Mouse (Mus musculus) megakaryocyte progenitor cell, adult 5-6 weeks (primary cell): ENCODE measurements around the gene Rora. TPM values are rescaled to one million over a fixed set of nuclear protein-coding genes. Genes with fewer than 3 reads are reported as not detected.

Experiments
- ATAC-seq: replicated peaks from 2 replicates; pipeline ENCODE4 v1.8.0; 2016; ENCODE audit warnings: mild to moderate bottlenecking, moderate TSS enrichment, inconsistent platforms; ENCODE audit not compliant: poor library complexity
- total RNA-seq, 2 experiments: library from RNA; stranded (forward) in 1 of 2; stranded (reverse) in 1 of 2; fragments of 157-497, 149-512 nt in 1 of 2; fragments of 200-1000 nt in 1 of 2; gene quantifications; 2 replicates each; pipeline versions ENCODE4 v1.2.3 to v1.2.4; 2015 to 2017

The Rora gene
- total RNA-seq, 2 experiments from 2014 or later = 0.42 to 1.2 TPM

GRCm38 (mm10) chr9:68935611-68936010 lies 282.0 kb downstream of the Rora start:
- no peak for ATAC-seq

GRCm38 (mm10) chr9:68941037-68941436 lies 287.5 kb downstream of the Rora start:
- no peak for ATAC-seq

GRCm38 (mm10) chr9:68942595-68943011 lies 289.0 kb downstream of the Rora start:
- ATAC-seq = peak; percentile 29; the same call in 1 of the 2 replicates

GRCm38 (mm10) chr9:68944026-68944425 lies 290.4 kb downstream of the Rora start:
- ATAC-seq = no peak

- ATAC-seq = no peak
Observed at GRCm38 (mm10) chr9:68947707-68948106, 294.1 kb downstream of the Rora start.

GRCm38 (mm10) chr9:68948141-68948540 lies 294.6 kb downstream of the Rora start:
- ATAC-seq = no peak

GRCm38 (mm10) chr9:68956210-68956874 lies 302.8 kb downstream of the Rora start:
- peak; percentile 72 for ATAC-seq

GRCm38 (mm10) chr9:68956938-68957573 lies 303.5 kb downstream of the Rora start:
- peak; percentile 69 for ATAC-seq

GRCm38 (mm10) chr9:68957793-68958192 lies 304.2 kb downstream of the Rora start:
- ATAC-seq = no peak

GRCm38 (mm10) chr9:68958919-68959318 lies 305.3 kb downstream of the Rora start:
- ATAC-seq = no peak

GRCm38 (mm10) chr9:68963898-68964297 lies 310.3 kb downstream of the Rora start:
- ATAC-seq = no peak

GRCm38 (mm10) chr9:68966540-68966939 lies 313.0 kb downstream of the Rora start:
- peak; percentile 50; the same call in 1 of the 2 replicates for ATAC-seq

- ATAC-seq = no peak
Observed at GRCm38 (mm10) chr9:68970074-68970473, 316.5 kb downstream of the Rora start.

- no peak for ATAC-seq
Observed at GRCm38 (mm10) chr9:68972277-68972676, 318.7 kb downstream of the Rora start.

GRCm38 (mm10) chr9:68974517-68974916 lies 320.9 kb downstream of the Rora start:
- ATAC-seq = no peak

- no peak for ATAC-seq
Observed at GRCm38 (mm10) chr9:68976136-68976535, 322.6 kb downstream of the Rora start.

GRCm38 (mm10) chr9:68976851-68977250 lies 323.3 kb downstream of the Rora start:
- no peak for ATAC-seq

GRCm38 (mm10) chr9:68978656-68979055 lies 325.1 kb downstream of the Rora start:
- ATAC-seq = no peak

GRCm38 (mm10) chr9:68980041-68980440 lies 326.5 kb downstream of the Rora start:
- ATAC-seq = no peak

GRCm38 (mm10) chr9:68985046-68985445 lies 331.5 kb downstream of the Rora start:
- ATAC-seq = no peak

GRCm38 (mm10) chr9:68985796-68986195 lies 332.2 kb downstream of the Rora start:
- ATAC-seq = no peak

GRCm38 (mm10) chr9:68987290-68988042 lies 333.9 kb downstream of the Rora start:
- ATAC-seq = no peak
